1 mouse cellular context compared by ENCODE assay signal in genomic region chr7:127587196-127587595, GRCm38 (mm10).
TF ChIP-seq lines count a peak whose summit lies in the region.

No protein-coding gene starts in this region.

TF ChIP-seq in MEL, 35 proteins besides CTCF, POLR2A, EP300 and RAD21:
- no peak for TF ChIP-seq GABPA (IDR thresholded peaks at IDR 0.05; ENCODE audit: low read depth, low read length)
- no peak for TF ChIP-seq UBTF (IDR thresholded peaks at IDR 0.05; ENCODE audit: borderline replicate concordance, insufficient read depth, low read depth, low read length)
- TF ChIP-seq NELFE (IDR thresholded peaks at IDR 0.05; ENCODE audit: low read depth, low read length) = no peak
- no peak for TF ChIP-seq USF2 (IDR thresholded peaks at IDR 0.05; ENCODE audit: borderline replicate concordance in 1 of 2, insufficient read depth in 1 of 2, low read depth in 1 of 2, low read length in 2 of 2)
TF ChIP-seq in MEL: peak in this region for 0.
